Mouse (Mus musculus) CH12.LX (cell line): ENCODE results near the gene 1600012H06Rik. TPM values are rescaled to one million over a fixed set of nuclear protein-coding genes. Genes with fewer than 3 reads are reported as not detected.

ENCODE experiments used
- DNase-seq: peaks from one replicate; pipeline ENCODE4 v3.0.0-alpha.2; 2013; ENCODE audit errors: extremely low read depth
- H3K27ac ChIP-seq: 2 replicates; pipeline ENCODE4 v1.5.1; 2012; ENCODE audit warnings: low read depth, mild to moderate bottlenecking, control low read depth, moderate library complexity; ENCODE audit not compliant: insufficient read depth
- H3K27me3 ChIP-seq: replicated peaks from 2 replicates; pipeline ENCODE3; 2012; ENCODE audit warnings: inconsistent platforms
- H3K36me3 ChIP-seq, 2 experiments: replicated peaks in 1 of 2; 2 replicates each; pipeline versions ENCODE3 to v1.6.1; 2012; ENCODE audit warnings: inconsistent platforms in 1 of 2, low read length in 1 of 2, mild to moderate bottlenecking in 1 of 2, mixed read lengths in 1 of 2, moderate library complexity in 1 of 2; ENCODE audit not compliant: control insufficient read depth in 1 of 2, insufficient read depth in 1 of 2
- H3K4me1 ChIP-seq, 2 experiments: 2 replicates each; pipeline ENCODE4 v1.6.1; 2012; ENCODE audit warnings: inconsistent platforms in 1 of 2, moderate library complexity in 1 of 2; ENCODE audit not compliant: insufficient read depth in 2 of 2, control insufficient read depth in 1 of 2
- H3K4me2 ChIP-seq: 2 replicates; pipeline ENCODE4 v1.6.1; 2012; ENCODE audit warnings: low read depth, mild to moderate bottlenecking, control low read depth; ENCODE audit not compliant: poor library complexity, insufficient read depth, severe bottlenecking
- H3K4me3 ChIP-seq, 3 experiments: fragments of 150-350 bp in 1 of 3; sonication (generic) in 1 of 3; replicated peaks in 1 of 3; 2 replicates each; pipeline versions ENCODE3 to v1.5.1; 2011 to 2012; ENCODE audit warnings: low read depth in 2 of 3, low read length in 2 of 3, mild to moderate bottlenecking in 2 of 3, moderate library complexity in 2 of 3, control low read depth in 1 of 3, improper control_type of control experiment in 1 of 3, inconsistent platforms in 1 of 3, mixed read lengths in 1 of 3; ENCODE audit not compliant: poor library complexity in 1 of 3
- H3K79me2 ChIP-seq: replicated peaks from 2 replicates; pipeline ENCODE4 v1.6.1; 2012; ENCODE audit warnings: mild to moderate bottlenecking, moderate library complexity; ENCODE audit not compliant: control insufficient read depth, poor library complexity, insufficient read depth, severe bottlenecking; ENCODE audit errors: extremely low read depth
- H3K9ac ChIP-seq: 2 replicates; pipeline ENCODE4 v1.6.1; 2012; ENCODE audit warnings: low read depth, mild to moderate bottlenecking, control low read depth, moderate library complexity; ENCODE audit not compliant: insufficient read depth
- H3K9me3 ChIP-seq: replicated peaks from 2 replicates; pipeline ENCODE3; 2012; ENCODE audit warnings: low read length, inconsistent platforms, mixed read lengths
- CHD1 ChIP-seq: IDR thresholded peaks from 2 replicates; pipeline ENCODE4 v1.6.1; 2012; ENCODE audit warnings: low read depth, low read length, improper control_type of control experiment, inconsistent platforms
- CTCF ChIP-seq, 2 experiments: IDR thresholded peaks in 1 of 2; conservative IDR thresholded peaks in 1 of 2; 2 replicates each; pipeline ENCODE4 v1.5.1; 2011 to 2012; ENCODE audit warnings: low read depth in 2 of 2, low read length in 2 of 2, improper control_type of control experiment in 1 of 2, inconsistent platforms in 1 of 2, mild to moderate bottlenecking in 1 of 2, moderate library complexity in 1 of 2
- E2F4 ChIP-seq: IDR thresholded peaks from 2 replicates; pipeline ENCODE4 v1.6.1; 2011; ENCODE audit warnings: low read depth, low read length, improper control_type of control experiment; ENCODE audit not compliant: insufficient replicate concordance
- ELF1 ChIP-seq: IDR thresholded peaks from 2 replicates; pipeline ENCODE4 v1.6.1; 2014; ENCODE audit warnings: low read depth, mild to moderate bottlenecking, inconsistent platforms, low read length, improper control_type of control experiment
- ETS1 ChIP-seq: conservative IDR thresholded peaks from 2 replicates; pipeline ENCODE4 v1.6.1; 2012; ENCODE audit warnings: low read depth, mild to moderate bottlenecking, inconsistent platforms, low read length, improper control_type of control experiment, moderate library complexity
- GABPA ChIP-seq: IDR thresholded peaks from 2 replicates; pipeline ENCODE4 v1.6.1; 2012; ENCODE audit warnings: low read depth, low read length, improper control_type of control experiment, inconsistent platforms; ENCODE audit not compliant: insufficient replicate concordance
- JUND ChIP-seq: conservative IDR thresholded peaks from 2 replicates; pipeline ENCODE4 v1.6.1; 2011; ENCODE audit warnings: low read depth, low read length, improper control_type of control experiment
- KAT2A ChIP-seq: IDR thresholded peaks from 2 replicates; pipeline ENCODE4 v1.6.1; 2012; ENCODE audit warnings: low read length, improper control_type of control experiment, inconsistent platforms; ENCODE audit not compliant: insufficient replicate concordance
- MAFK ChIP-seq: IDR thresholded peaks from 2 replicates; pipeline ENCODE4 v1.6.1; 2011; ENCODE audit warnings: low read length, improper control_type of control experiment; ENCODE audit not compliant: insufficient replicate concordance
- MAX ChIP-seq: IDR thresholded peaks from 2 replicates; pipeline ENCODE4 v1.6.1; 2011; ENCODE audit warnings: low read length, improper control_type of control experiment
- MAZ ChIP-seq: IDR thresholded peaks from 2 replicates; pipeline ENCODE4 v1.6.1; 2012; ENCODE audit warnings: low read depth, mild to moderate bottlenecking, inconsistent platforms, low read length, improper control_type of control experiment, moderate library complexity
- MXI1 ChIP-seq: IDR thresholded peaks from 2 replicates; pipeline ENCODE4 v1.6.1; 2011; ENCODE audit warnings: mild to moderate bottlenecking, low read depth, low read length, improper control_type of control experiment
- MYC ChIP-seq: IDR thresholded peaks from 2 replicates; pipeline ENCODE4 v1.6.1; 2011; ENCODE audit warnings: low read depth, mild to moderate bottlenecking, improper control_type of control experiment, low read length
- PAX5 ChIP-seq: IDR thresholded peaks from 2 replicates; pipeline ENCODE4 v1.6.1; 2012; ENCODE audit warnings: low read length, inconsistent platforms, mixed read lengths
- RCOR1 ChIP-seq: conservative IDR thresholded peaks from 2 replicates; pipeline ENCODE4 v1.6.1; 2012; ENCODE audit warnings: low read depth, mild to moderate bottlenecking, inconsistent platforms, low read length, improper control_type of control experiment
- SIN3A ChIP-seq: IDR thresholded peaks from 2 replicates; pipeline ENCODE4 v1.6.1; 2012; ENCODE audit warnings: low read length, improper control_type of control experiment, inconsistent platforms
- SMC3 ChIP-seq: IDR thresholded peaks from 2 replicates; pipeline ENCODE4 v1.6.1; 2011; ENCODE audit warnings: low read depth, low read length, improper control_type of control experiment
- USF2 ChIP-seq: conservative IDR thresholded peaks from 2 replicates; pipeline ENCODE4 v1.6.1; 2011; ENCODE audit warnings: low read depth, low read length, improper control_type of control experiment
- ZC3H11A ChIP-seq: IDR thresholded peaks from 2 replicates; pipeline ENCODE4 v1.6.1; 2012; ENCODE audit warnings: low read depth, mild to moderate bottlenecking, inconsistent platforms, low read length, improper control_type of control experiment
- ZKSCAN1 ChIP-seq: IDR thresholded peaks from 2 replicates; pipeline ENCODE4 v1.6.1; 2012; ENCODE audit warnings: low read depth, inconsistent platforms, low read length, improper control_type of control experiment, borderline replicate concordance
- dilution Hi-C: fragments of 300-500 bp; cut with MboI; formaldehyde crosslinking; loops from 2 replicates; pipeline ENCODE4 v1.14.3; 2020; ENCODE audit warnings: low sequenced_read_pairs; ENCODE audit not compliant: extremely low pct_unique_long_range_greater_than_20kb, extremely low pct_ligation_motif_present
- in situ Hi-C: fragments of 300-500 bp; cut with MboI; formaldehyde crosslinking; loops from 3 replicates; pipeline ENCODE4 v1.14.3; 2019; ENCODE audit warnings: low sequenced_read_pairs, low pct_ligation_motif_present, low pct_unique_long_range_greater_than_20kb, mixed read lengths
- polyA plus RNA-seq: library from polyadenylated mRNA; unstranded; fragments of >175 nt; gene quantifications from 2 replicates; pipeline ENCODE4 v1.2.1, GENCODE M21; 2012; ENCODE audit warnings: low read depth; ENCODE audit not compliant: insufficient read length
- total RNA-seq, 2 experiments: library from RNA; depleted of rRNA; stranded (reverse); fragments of 300-350 nt in 1 of 2; fragments of >200 nt in 1 of 2; gene quantifications; 2 replicates each; pipeline ENCODE4 v1.2.3; 2012 to 2014

Gene 1600012H06Rik
- total and polyA plus RNA-seq, 3 experiments, result 5.4 to 12.4 (median 10.6) TPM

GRCm38 (mm10) chr17:14906611-14907010, 36.4 kb upstream of the 1600012H06Rik start:
- Histone ChIP-seq H3K36me3 (peaks cover 0 to 9% of the 10 kb centered on the region in 2 experiments), H3K4me1 (peaks cover 0 to 11% of the 10 kb centered on the region in 2 experiments; a peak in 2 of 4 replicates), H3K9ac (no peak overlapping the region), H3K4me3 (no peak overlapping the region), H3K27me3 (no peaks in the 10 kb centered on the region), H3K4me2 (no peak overlapping the region), H3K79me2 (no peaks in the 10 kb centered on the region), H3K9me3 (no peaks in the 10 kb centered on the region), H3K27ac (no peak overlapping the region)
- TF ChIP-seq SIN3A (no peak), ETS1 (no peak), E2F4 (no peak), MAZ (no peak), GABPA (no peak), ZC3H11A (no peak), ZKSCAN1 (no peak), MAFK (no peak), CHD1 (no peak), PAX5 (no peak), MXI1 (no peak), MAX (no peak), JUND (no peak), ELF1 (no peak), USF2 (no peak), CTCF (conservative IDR thresholded peaks at IDR 0.05 in 1 of 2, IDR thresholded peaks at IDR 0.05 in 1 of 2; ENCODE audit: low read depth in 2 of 2, low read length in 2 of 2) (no peak), RCOR1 (no peak)
- dilution Hi-C loops, result no loop called here
- DNase-seq, result no peak
- in situ Hi-C loops, result loop anchor here (25.0 kb wide), 1 partner anchor 619 kb away; the partner anchor contains the start of gene Smoc2

- H3K9ac ChIP-seq, result no peak overlapping the region
- H3K27ac ChIP-seq, result no peak overlapping the region
- H3K4me2 ChIP-seq, result no peak overlapping the region
- peaks cover 0 to 11% of the 10 kb centered on the region in 2 experiments; a peak in 2 of 4 replicates for H3K4me1 ChIP-seq
- peaks cover 0 to 7% of the 10 kb centered on the region in 2 experiments for H3K36me3 ChIP-seq
- no peak overlapping the region for H3K4me3 ChIP-seq
- H3K79me2 ChIP-seq, result no peaks in the 10 kb centered on the region
- H3K9me3 ChIP-seq, result no peaks in the 10 kb centered on the region
- no peak for TF ChIP-seq MYC
- no peak for TF ChIP-seq ETS1
- no peak for TF ChIP-seq KAT2A
- TF ChIP-seq MAZ, result no peak
- TF ChIP-seq SMC3, result no peak
- dilution Hi-C loops (no loop called here), in situ Hi-C loops (loop anchor here (25.0 kb wide), 1 partner anchor 620 kb away; the partner anchor contains the start of gene Smoc2)
- no peak for DNase-seq
- H3K27me3 ChIP-seq, result no peaks in the 10 kb centered on the region
Observed at GRCm38 (mm10) chr17:14907136-14907535, 35.8 kb upstream of the 1600012H06Rik start.
